ENCODE assay signal across 9 mouse cellular contexts in the genomic region with DNA sequence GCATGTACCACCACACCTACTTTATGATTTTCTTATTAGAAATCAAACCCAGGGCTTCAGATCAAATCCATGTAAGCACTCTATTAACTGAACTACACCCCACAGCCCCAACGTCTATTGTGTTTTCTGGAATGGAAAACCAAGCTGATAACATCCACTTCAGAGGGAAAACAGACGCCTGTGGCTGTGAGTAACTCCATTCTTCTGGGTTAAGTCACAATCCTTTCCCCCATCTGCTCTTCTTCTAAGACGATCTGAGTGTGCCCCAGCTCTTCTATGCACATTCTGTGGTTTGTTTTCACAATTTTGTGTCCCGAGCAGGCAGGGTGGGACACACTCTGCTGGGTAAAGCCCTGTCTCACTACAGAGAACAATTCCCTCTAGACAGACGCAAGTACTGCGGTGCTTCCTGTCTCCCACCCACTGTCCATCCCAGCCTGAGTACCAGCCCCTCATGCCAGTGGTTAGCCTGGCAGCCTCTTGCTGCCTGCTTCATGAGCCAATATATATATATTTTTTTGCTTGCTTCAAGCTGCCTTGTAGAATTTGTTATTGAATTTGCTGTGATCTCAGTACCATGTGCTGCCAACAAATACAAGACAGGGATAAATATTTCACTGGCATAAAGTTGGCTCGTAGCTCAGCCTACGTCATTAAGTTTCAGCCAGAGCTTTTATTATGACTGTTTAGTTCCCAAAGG.
A peak's percentile ranks its signal among the peaks of the same experiment; 100 is the strongest.
DNase-seq lines count a peak whose midpoint lies in the region; ATAC-seq lines count a peak whose summit lies in the region.
"Had no signal": no experiment of that assay in that cellular context is flagged by ENCODE, and none has a peak within 500 bp of the region (broad histone marks: within the 10 kb centered on the region; RNA-seq: fewer than 3 reads in every experiment).

No protein-coding gene starts in this region.

- no peaks in the 10 kb centered on the region for H3K36me3 ChIP-seq in heart, embryonic 12.5 days

- DNase-seq in kidney, postnatal 14 days: peak; percentile 24
- no peak for DNase-seq in kidney, postnatal 25 days
- peak; percentile 3 for DNase-seq in adrenal gland, postnatal 25 days
- peak; percentile 21 for DNase-seq in lung, postnatal 14 days
- DNase-seq in spleen, adult 12 weeks (ENCODE audit: low spot score): no peak
- no peak for DNase-seq in left cerebral cortex, postnatal 25 days (ENCODE audit: low spot score in 2 of 2)
- DNase-seq: cerebellum, adult 9-10 months had no signal

- no peaks in the 10 kb centered on the region for H3K9me3 ChIP-seq in heart, embryonic 12.5 days (replicated peaks)

- peaks cover 12% of the 10 kb centered on the region for H3K4me1 ChIP-seq in heart, embryonic 12.5 days (replicated peaks)

- no peak overlapping the region for H3K4me3 ChIP-seq in heart, embryonic 12.5 days

- intact Hi-C loops in left cerebral cortex, postnatal 25 days (cut with DNase I): no loop called here

- peak; percentile 53; the same call in 1 of the 2 replicates for ATAC-seq in heart, embryonic 12.5 days (ENCODE audit: insufficient number of reproducible peaks, low FRiP score)
- ATAC-seq in inflammation-experienced regulatory T-cells, adult 6 months: no peak

- H3K27me3 ChIP-seq in heart, embryonic 12.5 days (replicated peaks): no peaks in the 10 kb centered on the region

- H3K4me2 ChIP-seq in heart, embryonic 12.5 days: peak overlapping the region; percentile 29; the same call in 1 of the 2 replicates

- 27% methylated on average over 8 of the region's 8 CpGs for WGBS in heart, embryonic 12.5 days

- H3K9ac ChIP-seq in heart, embryonic 12.5 days: no peak overlapping the region

- H3K27ac ChIP-seq in heart, embryonic 12.5 days (ENCODE audit: poor library complexity, severe bottlenecking): peak overlapping the region; percentile 63

Comparison
In these comparisons a context has a peak if more than half of its experiments do, and no peak if none do; other contexts are left out.
1. DNase-seq: peak in kidney, postnatal 14 days (single experiment), adrenal gland, postnatal 25 days (single experiment) and lung, postnatal 14 days (single experiment); none in kidney, postnatal 25 days (0 of 2), spleen, adult 12 weeks (single experiment) and left cerebral cortex, postnatal 25 days (0 of 2).